Mouse (Mus musculus) monocyte, adult 5-6 weeks (primary cell): ENCODE data around the gene Itpka. TPM values are rescaled to one million over a fixed set of nuclear protein-coding genes. Genes with fewer than 3 reads are reported as not detected.

Source experiments
- total RNA-seq: library from RNA; stranded (forward); fragments of 200-1000, 200-491, 200-594 nt; gene quantifications from 3 replicates; pipeline ENCODE4 v1.2.3, GENCODE M21; 2017

Itpka gene
- total RNA-seq, 1 experiment from 2014 or later, result not detected

Other genes starting within 250 kb of the Itpka start
- gene Exd1, start 194.7 kb upstream of the Itpka start, total RNA-seq, result 0.87 TPM in 1 of 3 replicates, not detected in the others
- gene Chp1, start 194.6 kb upstream of the Itpka start, total RNA-seq, result 78.2 to 92.9 TPM (median 91.0 TPM) in 3 replicates
- gene Nusap1, start 124.0 kb upstream of the Itpka start, total RNA-seq, result 0.67 to 2.8 TPM (median 1.3 TPM) in 3 replicates
- gene Oip5, start 123.9 kb upstream of the Itpka start, total RNA-seq, result 0.67 to 1.1 TPM in 2 of 3 replicates, not detected in the other
- gene Ndufaf1, start 79.5 kb upstream of the Itpka start, total RNA-seq, result 8.3 to 19.7 TPM (median 14.0 TPM) in 3 replicates
- 30.6 to 44.2 TPM (median 35.3 TPM) in 3 replicates for gene Rtf1, start 67.3 kb upstream of the Itpka start, total RNA-seq
- 0.21 to 0.87 TPM in 2 of 3 replicates, not detected in the other for gene Ltk, start 18.1 kb downstream of the Itpka start, total RNA-seq
- 5.3 to 13.1 TPM (median 8.3 TPM) in 3 replicates for gene Rpap1, start 45.2 kb downstream of the Itpka start, total RNA-seq
- 0.67 to 1.9 TPM in 2 of 3 replicates, not detected in the other for gene Tyro3, start 55.4 kb downstream of the Itpka start, total RNA-seq
- gene Mga, start 154.9 kb downstream of the Itpka start, total RNA-seq, result 57.4 to 66.3 TPM (median 60.3 TPM) in 3 replicates
- 2.7 to 7.1 TPM (median 3.2 TPM) in 3 replicates for gene Mapkbp1, start 230.4 kb downstream of the Itpka start, total RNA-seq